Comparison of ENCODE assay signal across 8 mouse cellular contexts in genomic region chr11:97534442-97535307, GRCm38 (mm10). TPM values are rescaled to one million over a fixed set of nuclear protein-coding genes. Genes with fewer than 3 reads are reported as not detected.
DNase-seq lines count a peak whose midpoint lies in the region; ATAC-seq and TF ChIP-seq lines count a peak whose summit lies in the region.

No protein-coding gene starts in this region.

- H3K36me3 ChIP-seq in megakaryocyte, embryonic 14.5 days (replicated peaks; ENCODE audit: low read length) = no peaks in the 10 kb centered on the region
- 0 out of 2 replicates have a peak, but pooled peaks cover 5% of the 10 kb centered on the region for H3K36me3 ChIP-seq in hindbrain, embryonic 10.5 days
- H3K36me3 ChIP-seq in liver, postnatal 0 days (replicated peaks; ENCODE audit: insufficient read depth, low read length) = no peaks in the 10 kb centered on the region
- H3K36me3 ChIP-seq in stomach, postnatal 0 days (ENCODE audit: control insufficient read depth, insufficient read depth, low read length) = no peaks in the 10 kb centered on the region

- no peak for TF ChIP-seq EP300 in liver, postnatal 0 days (IDR thresholded peaks at IDR 0.05; ENCODE audit: low read depth)
- no peak for TF ChIP-seq EP300 in stomach, postnatal 0 days (optimal IDR thresholded peaks at IDR 0.05)

- no peak for ATAC-seq in megakaryocyte, adult 5-6 weeks (ENCODE audit: poor library complexity, severe bottlenecking)
- no peak for ATAC-seq in liver, postnatal 0 days
- ATAC-seq in stomach, postnatal 0 days (ENCODE audit: low FRiP score, low TSS enrichment) = no peak

- H3K27me3 ChIP-seq in megakaryocyte, embryonic 14.5 days (replicated peaks) = peaks cover 96% of the 10 kb centered on the region
- H3K27me3 ChIP-seq in hindbrain, embryonic 10.5 days (ENCODE audit: insufficient read depth, poor library complexity, severe bottlenecking) = peaks cover 92% of the 10 kb centered on the region
- H3K27me3 ChIP-seq in liver, postnatal 0 days (ENCODE audit: insufficient read depth, low read length) = peaks cover 80% of the 10 kb centered on the region
- peaks cover 19% of the 10 kb centered on the region; the same call in 1 of the 2 replicates for H3K27me3 ChIP-seq in stomach, postnatal 0 days (ENCODE audit: control insufficient read depth, insufficient read depth, low read length)

- peak; percentile 60 for DNase-seq in cerebellum, adult 11-12 months
- DNase-seq in cerebellum, postnatal 4 days (ENCODE audit: low spot score in 2 of 2) = no peak
- DNase-seq in hindbrain, embryonic 10.5 days (ENCODE audit: low spot score) = no peak
- DNase-seq in liver, postnatal 0 days = peak; percentile 28
- peak; percentile 49 for DNase-seq in stomach, postnatal 0 days (ENCODE audit: low spot score)
- no peak for DNase-seq in layer of hippocampus, postnatal 25 days (ENCODE audit: extremely low spot score in 1 of 2, low spot score in 1 of 2)

- H3K27ac ChIP-seq in hindbrain, embryonic 10.5 days = peak overlapping the region; percentile 36; the same call in 1 of the 2 replicates
- H3K27ac ChIP-seq in liver, postnatal 0 days (ENCODE audit: low read depth) = no peak overlapping the region
- no peak overlapping the region for H3K27ac ChIP-seq in stomach, postnatal 0 days (replicated peaks)

- 2% methylated on average over 95 of the region's 95 CpGs for WGBS in hindbrain, embryonic 10.5 days
- WGBS in liver, postnatal 0 days (ENCODE audit: insufficient replicate concordance) = 3% methylated on average over 85 of the region's 95 CpGs
- 6% methylated on average over 72 of the region's 95 CpGs for WGBS in stomach, postnatal 0 days

- peak overlapping the region; percentile 67 for H3K4me3 ChIP-seq in megakaryocyte, embryonic 14.5 days (replicated peaks)
- peak overlapping the region; percentile 41 for H3K4me3 ChIP-seq in hindbrain, embryonic 10.5 days
- 0 out of 2 replicates have a peak overlapping the region, but pooled peaks have one; percentile 3 for H3K4me3 ChIP-seq in liver, postnatal 0 days (ENCODE audit: low read depth, low read length)
- H3K4me3 ChIP-seq in stomach, postnatal 0 days (ENCODE audit: low read depth, low read length) = peak overlapping the region; percentile 27

- H3K4me1 ChIP-seq in megakaryocyte, embryonic 14.5 days = peaks cover 70% of the 10 kb centered on the region
- H3K4me1 ChIP-seq in hindbrain, embryonic 10.5 days (replicated peaks) = peaks cover 70% of the 10 kb centered on the region
- H3K4me1 ChIP-seq in liver, postnatal 0 days (ENCODE audit: insufficient read depth) = peaks cover 19% of the 10 kb centered on the region
- peaks cover 5% of the 10 kb centered on the region; the same call in 1 of the 2 replicates for H3K4me1 ChIP-seq in stomach, postnatal 0 days (replicated peaks; ENCODE audit: control insufficient read depth, insufficient read depth)

- no peak for TF ChIP-seq CTCF in liver, postnatal 0 days (IDR thresholded peaks at IDR 0.05; ENCODE audit: low read depth)
- TF ChIP-seq CTCF in stomach, postnatal 0 days (IDR thresholded peaks at IDR 0.05; ENCODE audit: low read depth) = no peak

- no peaks in the 10 kb centered on the region for H3K9me3 ChIP-seq in megakaryocyte, embryonic 14.5 days
- no peaks in the 10 kb centered on the region for H3K9me3 ChIP-seq in hindbrain, embryonic 10.5 days
- H3K9me3 ChIP-seq in liver, postnatal 0 days (ENCODE audit: low read length) = no peaks in the 10 kb centered on the region
- no peaks in the 10 kb centered on the region for H3K9me3 ChIP-seq in stomach, postnatal 0 days (ENCODE audit: control insufficient read depth, low read length)

- no peak overlapping the region for H3K4me2 ChIP-seq in liver, postnatal 0 days (ENCODE audit: low read depth, low read length)
- peak overlapping the region; percentile 37 for H3K4me2 ChIP-seq in stomach, postnatal 0 days (replicated peaks; ENCODE audit: low read depth)

- no peak overlapping the region for H3K9ac ChIP-seq in liver, postnatal 0 days (replicated peaks)
- 0 out of 2 replicates have a peak overlapping the region, but pooled peaks have one; percentile 8 for H3K9ac ChIP-seq in stomach, postnatal 0 days (ENCODE audit: low read length)

RNA-seq across cellular contexts. Expression of gene 4933428G20Rik, which starts 34.5 kb away (rescaled TPM):
- polyA plus RNA-seq in megakaryocyte, embryonic 14.5 days (2012; ENCODE audit: insufficient read depth, low replicate concordance) = not detected in 2 replicates
- not detected in 2 replicates for total RNA-seq in megakaryocyte, adult 5-6 weeks (2015)
- total RNA-seq in megakaryocyte, adult 5-6 weeks (2017) = not detected in 2 replicates
- polyA plus RNA-seq in hindbrain, embryonic 10.5 days (2016; fragmentation: Nextera tagmentation; extraction: Ambion mirVana) = 0.59 and 0.66 TPM in 2 replicates
- 0.20 and 0.25 TPM in 2 replicates for polyA plus RNA-seq in liver, postnatal 0 days (2015; fragmentation: Nextera tagmentation; extraction: Ambion mirVana)
- 0.16 and 0.25 TPM in 2 replicates for polyA plus RNA-seq in stomach, postnatal 0 days (2015; fragmentation: Nextera tagmentation; extraction: Ambion mirVana)
- total RNA-seq in layer of hippocampus, postnatal 25 days (2021) = under 1 TPM in 1 of 2 experiments, not detected in 1; 0.20 TPM

RNA-seq across cellular contexts. Expression of gene Srcin1, which starts 41.3 kb away (rescaled TPM):
- 0.03 TPM in 1 of 2 replicates, not detected in the other for polyA plus RNA-seq in megakaryocyte, embryonic 14.5 days (2012; ENCODE audit: insufficient read depth, low replicate concordance)
- not detected in 2 replicates for total RNA-seq in megakaryocyte, adult 5-6 weeks (2015)
- not detected in 2 replicates for total RNA-seq in megakaryocyte, adult 5-6 weeks (2017)
- polyA plus RNA-seq in hindbrain, embryonic 10.5 days (2016; fragmentation: Nextera tagmentation; extraction: Ambion mirVana) = 0.76 and 1.8 TPM in 2 replicates
- polyA plus RNA-seq in liver, postnatal 0 days (2015; fragmentation: Nextera tagmentation; extraction: Ambion mirVana) = 0.02 and 0.05 TPM in 2 replicates
- 0.49 and 0.50 TPM in 2 replicates for polyA plus RNA-seq in stomach, postnatal 0 days (2015; fragmentation: Nextera tagmentation; extraction: Ambion mirVana)
- total RNA-seq in layer of hippocampus, postnatal 25 days (2021) = 100 to 1,000 TPM; 260 to 270 TPM

Comparison
In these comparisons a context has a peak if more than half of its experiments do, and no peak if none do; other contexts are left out.
1. DNase-seq: peak in cerebellum, adult 11-12 months (single experiment), liver, postnatal 0 days (single experiment) and stomach, postnatal 0 days (single experiment); none in cerebellum, postnatal 4 days (0 of 2), hindbrain, embryonic 10.5 days (single experiment) and layer of hippocampus, postnatal 25 days (0 of 2).
2. H3K4me3 ChIP-seq: peak in every context shown above with its lines; median percentile 67 in megakaryocyte, embryonic 14.5 days; 41 in hindbrain, embryonic 10.5 days; 27 in stomach, postnatal 0 days; 3 in liver, postnatal 0 days.